In genomic region chr11:86992461-86992988, GRCm38 (mm10) we compare ENCODE assay signal across 8 mouse cellular contexts. TPM values are rescaled to one million over a fixed set of nuclear protein-coding genes. Genes with fewer than 3 reads are reported as not detected.
DNase-seq lines count a peak whose midpoint lies in the region; ATAC-seq and TF ChIP-seq lines count a peak whose summit lies in the region.

No protein-coding gene starts in this region.

- peak overlapping the region; percentile 86 for H3K4me2 ChIP-seq in kidney, embryonic 15.5 days
- peak overlapping the region; percentile 93 for H3K4me2 ChIP-seq in hindbrain, embryonic 11.5 days (replicated peaks; ENCODE audit: low read depth, low read length)
- peak overlapping the region; percentile 95 for H3K4me2 ChIP-seq in midbrain, embryonic 14.5 days (ENCODE audit: low read length)

- peak overlapping the region; percentile 73 for H3K9ac ChIP-seq in kidney, embryonic 15.5 days
- H3K9ac ChIP-seq in hindbrain, embryonic 11.5 days (ENCODE audit: low read depth, low read length) = peak overlapping the region; percentile 75
- H3K9ac ChIP-seq in midbrain, embryonic 14.5 days (replicated peaks; ENCODE audit: low read length) = peak overlapping the region; percentile 75

- peak overlapping the region; percentile 94 for H3K27ac ChIP-seq in kidney, embryonic 15.5 days
- no peak overlapping the region for H3K27ac ChIP-seq in hindbrain, embryonic 11.5 days (ENCODE audit: low read depth, low read length)
- H3K27ac ChIP-seq in midbrain, embryonic 14.5 days (replicated peaks; ENCODE audit: low read depth, low read length) = peak overlapping the region; percentile 90

- H3K36me3 ChIP-seq in kidney, embryonic 15.5 days = no peaks in the 10 kb centered on the region
- no peaks in the 10 kb centered on the region for H3K36me3 ChIP-seq in hindbrain, embryonic 11.5 days (ENCODE audit: control insufficient read depth, insufficient read depth, low read length)
- H3K36me3 ChIP-seq in midbrain, embryonic 14.5 days (ENCODE audit: control insufficient read depth, insufficient read depth, low read length) = no peaks in the 10 kb centered on the region

- no peak for ATAC-seq in kidney, embryonic 15.5 days (replicated peaks; ENCODE audit: low FRiP score)
- ATAC-seq in hindbrain, embryonic 11.5 days (ENCODE audit: low FRiP score) = no peak
- ATAC-seq in midbrain, embryonic 14.5 days (ENCODE audit: low FRiP score, low TSS enrichment) = no peak

- no peaks in the 10 kb centered on the region for H3K27me3 ChIP-seq in kidney, embryonic 15.5 days
- H3K27me3 ChIP-seq in hindbrain, embryonic 11.5 days (ENCODE audit: control insufficient read depth, insufficient read depth, low read length) = no peaks in the 10 kb centered on the region
- no peaks in the 10 kb centered on the region for H3K27me3 ChIP-seq in midbrain, embryonic 14.5 days (ENCODE audit: control insufficient read depth, insufficient read depth, low read length)

- no peak for TF ChIP-seq POLR2A in brain, embryonic 14.5 days (IDR thresholded peaks at IDR 0.05; ENCODE audit: borderline replicate concordance, extremely low read depth, insufficient read depth, insufficient read length, poor library complexity, severe bottlenecking)

- H3K4me3 ChIP-seq in kidney, embryonic 15.5 days (replicated peaks) = peak overlapping the region; percentile 90
- peak overlapping the region; percentile 88 for H3K4me3 ChIP-seq in hindbrain, embryonic 11.5 days (ENCODE audit: low read depth, low read length)
- H3K4me3 ChIP-seq in midbrain, embryonic 14.5 days (replicated peaks; ENCODE audit: low read depth, low read length) = peak overlapping the region; percentile 90

- TF ChIP-seq CTCF in brain, embryonic 14.5 days (IDR thresholded peaks at IDR 0.05; ENCODE audit: borderline replicate concordance, extremely low read depth, insufficient read depth, insufficient read length) = no peak

- H3K4me1 ChIP-seq in kidney, embryonic 15.5 days = peaks cover 50% of the 10 kb centered on the region
- H3K4me1 ChIP-seq in hindbrain, embryonic 11.5 days (replicated peaks; ENCODE audit: control insufficient read depth, insufficient read depth, low read length) = peaks cover 5% of the 10 kb centered on the region
- H3K4me1 ChIP-seq in midbrain, embryonic 14.5 days (ENCODE audit: control insufficient read depth, insufficient read depth, low read length) = peaks cover 51% of the 10 kb centered on the region

- DNase-seq in kidney, adult 11 months = no peak
- peak; percentile 40 for DNase-seq in brain, embryonic 14.5 days (ENCODE audit: low read depth)
- no peak for DNase-seq in hindbrain, embryonic 11.5 days (ENCODE audit: low spot score)
- no peak for DNase-seq in midbrain, embryonic 14.5 days
- no peak for DNase-seq in retina, embryonic 14.5 days (ENCODE audit: low spot score)
- no peak for DNase-seq in cerebellum, adult 18-20 months
- DNase-seq in spleen, postnatal 4 days (ENCODE audit: low spot score in 2 of 2) = no peak

- 2% methylated on average over 13 of the region's 13 CpGs for WGBS in kidney, embryonic 15.5 days
- 3% methylated on average over 13 of the region's 13 CpGs for WGBS in hindbrain, embryonic 11.5 days
- under 1% methylated on average over 13 of the region's 13 CpGs for WGBS in midbrain, embryonic 14.5 days

- H3K9me3 ChIP-seq in kidney, embryonic 15.5 days (replicated peaks) = no peaks in the 10 kb centered on the region
- H3K9me3 ChIP-seq in hindbrain, embryonic 11.5 days (ENCODE audit: control insufficient read depth, low read length) = no peaks in the 10 kb centered on the region
- no peaks in the 10 kb centered on the region for H3K9me3 ChIP-seq in midbrain, embryonic 14.5 days (ENCODE audit: control insufficient read depth, low read length)

RNA-seq across cellular contexts. Expression of gene Ypel2, which starts 1.0 kb away (rescaled TPM):
- polyA plus RNA-seq in kidney, embryonic 15.5 days (2015; fragmentation: Nextera tagmentation; extraction: Ambion mirVana) = 10.1 and 10.4 TPM in 2 replicates
- polyA plus RNA-seq in brain, embryonic 14.5 days (2012; rRNA removed) = 6.3 and 6.6 TPM in 2 replicates
- 6.8 and 7.3 TPM in 2 replicates for polyA plus RNA-seq in hindbrain, embryonic 11.5 days (2014; fragmentation: Nextera tagmentation; extraction: Ambion mirVana)
- polyA plus RNA-seq in midbrain, embryonic 14.5 days (2014; fragmentation: Nextera tagmentation; extraction: Ambion mirVana) = 6.0 and 6.2 TPM in 2 replicates
